Mouse (Mus musculus): ENCODE results near the gene Ccdc69.

DNA sequence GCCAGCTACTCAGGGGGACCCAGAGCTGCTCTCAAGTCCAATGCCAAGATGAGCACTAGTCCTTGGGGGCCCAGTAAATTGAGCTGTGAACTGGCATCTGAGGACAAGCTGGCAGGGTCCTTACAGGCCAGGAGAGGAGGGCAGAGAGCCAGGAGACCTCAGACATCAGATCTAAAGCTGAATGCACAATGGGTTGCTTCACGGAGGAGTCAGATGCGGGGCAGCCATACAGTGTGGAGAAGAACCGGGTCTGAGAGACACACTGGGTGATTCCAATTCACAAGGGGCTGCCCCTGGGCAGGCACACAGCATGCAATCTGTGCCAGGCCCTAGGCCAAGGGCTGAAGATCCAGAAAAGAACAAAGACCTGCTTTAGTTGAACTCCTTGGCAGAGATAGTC, 62.7 kb downstream of the Ccdc69 start:
- TF ChIP-seq CTCF (IDR thresholded peaks at IDR 0.05; ENCODE audit: control insufficient read depth, insufficient read depth, low read length) = no peak
- TF ChIP-seq POLR2A (IDR thresholded peaks at IDR 0.05; ENCODE audit: borderline replicate concordance, control insufficient read depth, low read depth, low read length) = no peak

Data from bone marrow, adult 2 months (tissue).